Mouse (Mus musculus) kidney, embryonic 15.5 days (tissue): Measurements from ENCODE around the gene Sema3f. TPM values are rescaled to one million over a fixed set of nuclear protein-coding genes. Genes with fewer than 3 reads are reported as not detected.

Experiments
- ATAC-seq: fragments of 200-750 bp; cut with Nextera tagmentation; replicated peaks from 2 replicates; pipeline ENCODE4 v1.8.0; 2017; ENCODE audit warnings: moderate TSS enrichment; ENCODE audit not compliant: low FRiP score
- H3K27ac ChIP-seq: fragments of 300-500 bp; sonication (generic); 2 replicates; pipeline ENCODE4 v1.5.1; 2015; ENCODE audit warnings: mild to moderate bottlenecking, inconsistent platforms
- H3K27me3 ChIP-seq: fragments of 300-500 bp; sonication (generic); 2 replicates; pipeline ENCODE4 v1.6.1; 2015; ENCODE audit warnings: inconsistent platforms
- H3K36me3 ChIP-seq: fragments of 300-500 bp; sonication (generic); 2 replicates; pipeline ENCODE4 v1.6.1; 2015; ENCODE audit warnings: inconsistent platforms
- H3K4me1 ChIP-seq: fragments of 300-500 bp; sonication (generic); 2 replicates; pipeline ENCODE4 v1.6.1; 2015; ENCODE audit warnings: inconsistent platforms
- H3K4me2 ChIP-seq: fragments of 300-500 bp; sonication (generic); 2 replicates; pipeline ENCODE4 v1.6.1; 2015; ENCODE audit warnings: moderate library complexity, mild to moderate bottlenecking, inconsistent platforms
- H3K4me3 ChIP-seq: fragments of 300-500 bp; sonication (generic); replicated peaks from 2 replicates; pipeline ENCODE4 v1.5.1; 2015; ENCODE audit warnings: mild to moderate bottlenecking, inconsistent platforms
- H3K9ac ChIP-seq: fragments of 300-500 bp; sonication (generic); 2 replicates; pipeline ENCODE4 v1.6.1; 2015; ENCODE audit warnings: mild to moderate bottlenecking, inconsistent platforms
- H3K9me3 ChIP-seq: fragments of 300-500 bp; sonication (generic); replicated peaks from 2 replicates; pipeline ENCODE4 v1.6.1; 2016; ENCODE audit warnings: inconsistent platforms
- WGBS: fragments of 180-500 bp; shearing (Covaris S2); methylation state at CpG from one replicate; pipeline ENCODE4 v1.1.7; 2015; ENCODE audit warnings: mixed read lengths; 5-methylcytosine and 5-hydroxymethylcytosine counted together
- polyA plus RNA-seq: library from polyadenylated mRNA; unstranded; fragments of >200 nt; fragmentation: Nextera tagmentation; extraction: Ambion mirVana; gene quantifications from 2 replicates; pipeline ENCODE4 v1.2.1, GENCODE M21; 2015

Gene Sema3f
- polyA plus RNA-seq, 1 experiment from 2014 or later, result 23.9 TPM

DNA sequence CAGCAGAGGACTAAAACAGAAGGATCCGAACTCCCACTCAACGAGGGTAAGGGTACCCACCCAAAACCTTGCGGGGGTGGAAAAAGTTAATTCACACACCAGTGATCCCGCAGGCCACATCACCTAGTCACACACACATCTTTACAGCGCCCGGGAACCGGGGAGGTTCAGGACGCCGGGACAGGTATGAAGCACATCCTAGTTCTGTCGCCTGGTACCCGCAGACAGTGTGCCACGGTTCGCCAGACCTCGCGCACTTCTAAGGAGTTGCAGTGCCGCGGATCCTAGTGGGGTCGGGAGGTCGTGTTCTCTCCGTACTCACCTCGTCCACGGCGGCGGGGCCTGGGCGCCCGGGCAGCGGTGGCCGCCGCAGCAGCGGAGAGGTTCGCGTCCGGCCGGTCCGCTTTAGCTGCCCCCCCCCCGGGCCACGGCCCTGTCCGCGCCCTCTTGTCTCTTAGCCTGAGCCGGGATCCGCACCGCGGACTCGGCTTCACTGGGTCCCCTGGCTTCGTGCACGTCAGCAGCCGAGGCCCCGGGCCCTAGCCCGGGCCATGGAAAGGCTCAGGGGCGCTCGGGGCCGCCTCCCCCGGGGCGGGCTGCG is 1.1 kb downstream of the Sema3f start:
- Histone ChIP-seq H3K36me3 (peaks cover 11% of the 10 kb centered on the region), H3K9ac (peak overlapping the region; percentile 91), H3K27ac (peak overlapping the region; percentile 93), H3K27me3 (no peaks in the 10 kb centered on the region), H3K4me2 (peak overlapping the region; percentile 88), H3K4me1 (peaks cover 80% of the 10 kb centered on the region), H3K4me3 (peak overlapping the region; percentile 78), H3K9me3 (no peaks in the 10 kb centered on the region)
- 0% methylated on average over 55 of the region's 55 CpGs for WGBS
- peak; percentile 3; the same call in 1 of the 2 replicates for ATAC-seq

DNA sequence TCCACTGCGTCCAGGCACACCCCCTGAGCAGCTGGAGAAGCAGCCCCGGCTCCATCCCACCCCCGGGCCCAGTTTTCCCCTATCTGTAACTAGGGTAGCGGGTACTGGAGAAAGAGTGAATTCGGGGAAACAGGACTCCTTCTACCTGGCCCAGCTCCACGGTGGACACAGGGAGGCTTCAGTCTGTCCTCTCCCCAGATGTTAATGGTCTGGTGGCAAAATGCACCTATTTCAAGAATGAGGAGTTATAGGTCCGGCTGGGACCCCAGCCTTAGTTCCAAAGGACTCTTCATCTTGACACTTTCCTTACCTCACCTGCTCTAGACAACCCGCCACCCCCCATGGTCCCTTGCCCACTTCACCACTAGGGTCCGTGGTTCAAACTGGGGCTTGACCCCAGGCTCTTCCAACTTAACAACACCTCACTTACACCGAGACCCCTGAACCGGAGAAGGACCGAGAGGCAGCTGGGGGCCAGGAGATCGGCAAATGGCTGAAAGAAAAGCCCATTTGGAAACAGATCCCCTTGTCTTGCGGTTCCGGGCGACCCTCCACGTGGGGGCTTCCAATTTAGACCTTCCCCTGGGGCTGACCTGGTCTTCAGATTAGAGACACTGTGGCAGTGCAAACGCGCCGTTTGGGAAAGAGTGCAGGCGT is 1.7 kb downstream of the Sema3f start:
- Histone ChIP-seq H3K4me3 (peak overlapping the region; percentile 78), H3K9me3 (no peaks in the 10 kb centered on the region), H3K4me2 (peak overlapping the region; percentile 88), H3K4me1 (peaks cover 80% of the 10 kb centered on the region), H3K9ac (peak overlapping the region; percentile 91), H3K27ac (peak overlapping the region; percentile 93), H3K27me3 (no peaks in the 10 kb centered on the region), H3K36me3 (peaks cover 18% of the 10 kb centered on the region)
- no peak for ATAC-seq
- 2% methylated on average over 21 of the region's 21 CpGs for WGBS

DNA sequence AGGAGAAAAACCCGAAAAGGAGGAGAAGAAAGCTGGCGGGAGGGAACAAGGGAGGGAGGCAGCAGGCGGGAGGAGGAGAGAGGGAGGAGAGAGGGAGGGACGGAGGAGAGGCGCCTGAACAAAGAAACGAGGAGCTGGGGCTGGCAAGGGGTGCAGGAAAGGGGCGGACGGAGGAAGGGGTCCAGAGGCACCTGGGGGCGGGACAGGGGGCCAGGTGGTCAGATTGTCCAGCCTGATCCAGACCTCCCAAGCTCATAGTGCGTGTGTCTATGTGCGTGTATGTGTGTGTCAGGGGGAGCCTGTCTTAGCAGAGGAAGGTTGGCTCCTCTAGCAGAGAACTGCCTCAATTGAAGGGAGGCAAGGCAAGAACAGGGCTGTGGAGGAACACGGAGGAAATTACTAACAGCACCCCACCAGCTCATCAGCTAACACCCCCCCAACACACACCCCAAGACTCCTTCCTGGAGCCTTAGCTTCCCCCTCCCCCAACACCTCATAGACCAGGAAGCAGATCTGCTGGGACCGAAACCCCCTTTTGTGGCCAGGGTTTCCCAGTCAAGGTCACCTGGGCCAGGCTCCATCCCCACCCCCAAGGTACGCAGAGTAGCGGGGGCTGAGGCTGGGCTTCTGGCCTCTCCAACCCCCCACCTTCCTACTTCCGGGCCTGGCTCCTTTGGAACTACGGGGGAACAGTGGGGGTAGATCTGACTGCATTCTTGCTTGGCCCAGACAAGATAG is 2.4 kb downstream of the Sema3f start:
- H3K4me1 ChIP-seq, result peaks cover 80% of the 10 kb centered on the region
- H3K27ac ChIP-seq, result peak overlapping the region; percentile 93
- peak overlapping the region; percentile 91 for H3K9ac ChIP-seq
- H3K4me2 ChIP-seq, result peak overlapping the region; percentile 88
- no peaks in the 10 kb centered on the region for H3K27me3 ChIP-seq
- H3K9me3 ChIP-seq, result no peaks in the 10 kb centered on the region
- WGBS, result 2% methylated on average over 17 of the region's 17 CpGs
- peak overlapping the region; percentile 78 for H3K4me3 ChIP-seq
- no peak; the same call in 1 of the 2 replicates for ATAC-seq
- peaks cover 25% of the 10 kb centered on the region for H3K36me3 ChIP-seq

DNA sequence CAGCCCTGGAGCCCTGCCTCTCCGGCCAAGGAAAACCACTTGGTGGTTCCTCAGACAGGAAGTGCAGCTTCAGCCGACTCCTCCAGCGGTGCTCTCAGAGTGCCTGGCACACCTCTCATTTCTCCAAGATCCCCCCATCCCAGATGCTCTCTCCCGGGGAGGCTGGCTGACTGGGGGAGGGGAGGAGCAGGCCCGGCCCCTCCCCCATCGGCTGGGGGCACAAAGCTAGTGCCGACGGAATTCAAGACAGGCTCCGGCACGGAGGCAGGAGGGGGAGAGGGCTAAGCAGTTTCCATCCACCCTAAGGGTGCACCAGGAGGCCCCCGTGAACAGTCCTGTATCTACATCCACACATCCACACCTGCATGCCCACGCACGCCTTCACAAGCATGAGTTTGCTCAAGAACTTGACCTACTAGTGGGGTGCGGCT is 3.5 kb downstream of the Sema3f start:
- Histone ChIP-seq H3K4me3 (peak overlapping the region; percentile 78), H3K9me3 (no peaks in the 10 kb centered on the region), H3K36me3 (peaks cover 29% of the 10 kb centered on the region), H3K9ac (peak overlapping the region; percentile 91), H3K27ac (peak overlapping the region; percentile 93), H3K4me2 (peak overlapping the region; percentile 88), H3K27me3 (no peaks in the 10 kb centered on the region), H3K4me1 (peaks cover 87% of the 10 kb centered on the region)
- ATAC-seq, result no peak
- 4% methylated on average over 14 of the region's 14 CpGs for WGBS

GRCm38 (mm10) chr9:107703337-107704122 is 6.7 kb downstream of the Sema3f start:
- Histone ChIP-seq H3K4me2 (no peak overlapping the region), H3K9me3 (no peaks in the 10 kb centered on the region), H3K4me1 (peaks cover 100% of the 10 kb centered on the region), H3K4me3 (no peak overlapping the region), H3K9ac (no peak overlapping the region; the same call in 1 of the 2 replicates), H3K27me3 (no peaks in the 10 kb centered on the region), H3K36me3 (peaks cover 44% of the 10 kb centered on the region), H3K27ac (peak overlapping the region; percentile 68)
- no peak for ATAC-seq
- 43% methylated on average over 14 of the region's 14 CpGs for WGBS

DNA sequence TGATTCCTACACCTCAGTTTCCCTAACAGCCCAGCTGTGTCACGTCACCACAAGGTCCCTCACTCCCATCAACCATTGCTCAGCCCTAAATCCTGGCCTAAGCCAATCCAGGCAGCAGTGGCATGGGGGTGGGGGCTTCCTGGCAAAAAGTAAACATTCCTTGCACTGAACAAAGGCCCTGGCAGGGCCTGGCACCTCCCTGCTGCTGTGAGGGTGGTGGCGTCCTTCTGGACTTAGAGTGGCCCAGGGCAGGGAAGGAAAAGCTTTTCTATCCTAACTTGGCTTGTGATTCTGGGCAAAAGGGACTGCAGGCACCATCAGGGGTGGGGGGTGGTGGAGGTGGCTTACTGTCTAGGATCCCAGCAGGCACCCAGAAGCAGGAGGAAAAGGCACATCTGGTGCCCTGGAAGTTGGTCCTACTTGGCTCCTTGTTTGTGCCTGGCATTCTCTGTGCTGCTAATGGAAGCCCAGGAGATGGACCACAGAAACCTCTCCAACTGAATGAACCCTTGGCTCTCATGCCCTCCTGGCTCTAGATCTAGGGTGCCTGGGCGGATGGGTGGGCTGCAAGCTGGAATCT is 7.6 kb downstream of the Sema3f start:
- Histone ChIP-seq H3K9me3 (no peaks in the 10 kb centered on the region), H3K4me3 (no peak overlapping the region), H3K27me3 (no peaks in the 10 kb centered on the region), H3K9ac (peak overlapping the region; percentile 28), H3K4me1 (peaks cover 100% of the 10 kb centered on the region), H3K27ac (peak overlapping the region; percentile 68), H3K4me2 (peak overlapping the region; percentile 21; the same call in 1 of the 2 replicates), H3K36me3 (peaks cover 44% of the 10 kb centered on the region)
- WGBS, result 63% methylated on average over 3 of the region's 3 CpGs
- no peak for ATAC-seq

DNA sequence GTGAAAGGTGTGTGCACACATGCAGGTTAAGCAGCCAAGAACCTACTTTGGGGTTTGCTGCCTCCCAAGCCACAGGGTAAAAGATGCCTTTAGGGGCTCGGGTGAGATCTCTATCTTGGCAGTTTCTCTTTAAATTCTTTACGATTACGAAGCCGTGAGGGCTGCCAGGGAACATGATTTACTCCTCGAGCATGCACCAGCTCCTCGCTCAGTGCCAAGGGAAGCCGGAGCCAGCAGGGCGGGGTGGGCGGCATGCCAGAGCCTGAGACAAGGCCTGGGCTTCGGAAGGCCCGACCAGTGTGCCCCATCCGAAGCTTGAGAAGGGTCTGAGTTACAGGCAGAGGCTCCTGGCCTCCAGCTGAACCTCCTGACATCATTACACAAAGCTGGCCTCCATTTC is 8.7 kb downstream of the Sema3f start:
- Histone ChIP-seq H3K9me3 (no peaks in the 10 kb centered on the region), H3K4me3 (no peak overlapping the region), H3K36me3 (peaks cover 44% of the 10 kb centered on the region), H3K4me2 (peak overlapping the region; percentile 19), H3K9ac (peak overlapping the region; percentile 18; the same call in 1 of the 2 replicates), H3K27me3 (no peaks in the 10 kb centered on the region), H3K4me1 (peaks cover 100% of the 10 kb centered on the region), H3K27ac (peak overlapping the region; percentile 90)
- WGBS, result 14% methylated on average over 12 of the region's 12 CpGs
- ATAC-seq, result no peak

DNA sequence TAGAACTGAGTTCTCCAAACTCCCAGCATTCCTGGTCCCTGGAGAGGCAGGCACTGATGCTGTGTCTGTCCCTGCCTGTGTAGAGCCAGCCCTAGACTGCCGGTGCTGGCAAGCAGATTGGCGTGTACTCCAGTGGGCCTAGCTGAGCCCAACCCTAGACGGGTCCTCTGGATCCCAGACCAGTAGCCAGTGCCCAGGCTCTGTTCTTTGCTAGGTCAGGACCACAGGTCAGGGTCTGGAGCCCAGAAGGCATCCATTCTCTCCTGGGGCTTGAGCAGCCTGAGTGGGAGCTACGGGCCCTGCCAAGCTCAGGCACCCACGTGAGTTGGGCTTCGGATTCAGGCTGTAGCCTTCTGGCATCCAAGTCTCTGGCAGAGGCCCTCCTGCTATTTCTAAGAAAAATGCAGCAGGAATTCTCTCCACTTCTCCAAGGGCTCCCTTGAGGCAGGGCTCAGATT is 10.1 kb downstream of the Sema3f start:
- WGBS, result 23% methylated on average over 6 of the region's 6 CpGs
- Histone ChIP-seq H3K4me3 (peak overlapping the region; percentile 6; the same call in 1 of the 2 replicates), H3K27ac (peak overlapping the region; percentile 90), H3K4me2 (peak overlapping the region; percentile 57), H3K27me3 (no peaks in the 10 kb centered on the region), H3K9me3 (no peaks in the 10 kb centered on the region), H3K36me3 (peaks cover 43% of the 10 kb centered on the region), H3K9ac (0 out of 2 replicates have a peak overlapping the region, but pooled peaks have one; percentile 17), H3K4me1 (peaks cover 100% of the 10 kb centered on the region)
- ATAC-seq, result peak; percentile 16; the same call in 1 of the 2 replicates

DNA sequence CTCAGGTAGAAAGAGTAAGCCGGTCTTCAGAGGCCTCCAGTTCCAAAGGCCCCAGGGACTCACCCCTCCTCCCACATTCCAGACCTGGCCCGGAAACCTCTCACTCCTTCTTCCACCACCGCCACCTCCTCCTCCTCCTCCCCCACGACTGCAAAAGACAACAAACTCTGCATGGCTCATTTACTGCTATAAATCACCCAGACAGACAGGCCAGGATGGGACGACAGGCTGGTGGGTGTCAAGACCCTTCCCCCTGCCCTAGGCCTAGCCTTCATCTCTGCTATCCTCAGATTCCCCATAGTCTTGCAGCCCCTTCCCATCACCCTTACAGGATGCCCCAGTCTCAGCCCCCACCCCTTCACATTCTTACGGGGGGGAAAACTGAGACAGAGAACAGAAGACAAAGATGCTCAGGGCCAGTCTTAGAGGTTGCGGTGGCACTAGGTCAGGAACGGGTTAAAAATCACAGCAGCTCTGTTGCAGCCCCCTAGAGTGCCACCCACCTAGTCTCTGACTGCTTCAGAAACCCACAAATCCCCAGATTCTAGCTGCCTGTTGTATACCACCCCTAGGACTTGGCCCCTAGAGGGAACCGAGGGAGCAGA is 10.8 kb downstream of the Sema3f start:
- ATAC-seq, result peak; percentile 47
- no peaks in the 10 kb centered on the region for H3K9me3 ChIP-seq
- H3K9ac ChIP-seq, result no peak overlapping the region
- 8% methylated on average over 9 of the region's 9 CpGs for WGBS
- H3K27me3 ChIP-seq, result no peaks in the 10 kb centered on the region
- peak overlapping the region; percentile 25 for H3K4me3 ChIP-seq
- H3K4me2 ChIP-seq, result peak overlapping the region; percentile 57
- peaks cover 45% of the 10 kb centered on the region for H3K36me3 ChIP-seq
- peaks cover 100% of the 10 kb centered on the region for H3K4me1 ChIP-seq
- peak overlapping the region; percentile 90 for H3K27ac ChIP-seq

DNA sequence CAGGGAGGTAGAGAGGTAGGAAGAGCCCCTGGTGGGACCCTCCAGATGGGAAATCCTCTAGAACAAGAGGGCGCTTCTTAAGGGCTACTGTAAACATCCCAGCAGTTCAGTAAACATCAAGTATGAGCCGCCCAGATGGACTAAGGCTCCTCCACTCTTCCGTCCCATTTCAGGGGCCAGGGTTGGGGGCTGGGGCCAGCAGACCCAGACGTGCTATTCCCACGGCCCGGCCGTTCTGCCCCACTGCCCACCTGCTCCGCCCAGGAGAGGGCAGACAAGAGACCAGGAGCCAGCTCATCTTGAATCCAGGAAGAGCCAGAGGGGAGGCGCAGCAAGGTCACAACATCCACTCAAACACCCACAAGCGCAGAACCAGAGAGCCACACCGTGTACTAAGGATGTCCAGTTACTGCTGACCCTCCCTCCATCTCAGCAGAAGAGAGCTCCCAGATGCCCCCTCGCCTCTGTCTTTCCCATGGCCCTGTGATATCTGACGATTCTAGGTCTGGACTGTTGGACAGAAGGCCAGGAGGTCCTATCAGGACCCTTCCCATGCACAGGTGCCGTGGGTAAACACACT is 11.6 kb downstream of the Sema3f start:
- Histone ChIP-seq H3K4me3 (peak overlapping the region; percentile 25), H3K4me1 (peaks cover 96% of the 10 kb centered on the region), H3K4me2 (peak overlapping the region; percentile 57), H3K36me3 (peaks cover 40% of the 10 kb centered on the region), H3K9me3 (no peaks in the 10 kb centered on the region), H3K27me3 (no peaks in the 10 kb centered on the region), H3K27ac (peak overlapping the region; percentile 90), H3K9ac (peak overlapping the region; percentile 27; the same call in 1 of the 2 replicates)
- 10% methylated on average over 14 of the region's 14 CpGs for WGBS
- peak; percentile 61 for ATAC-seq
